Comparison of ENCODE assay signal across 1 mouse cellular context in genomic region chr6:39369631-39370030, GRCm38 (mm10).
A peak's percentile ranks its signal among the peaks of the same experiment; 100 is the strongest.
TF ChIP-seq lines count a peak whose summit lies in the region.

No protein-coding gene starts in this region.

TF ChIP-seq in MEL, 35 proteins besides CTCF, POLR2A, EP300 and RAD21:
- no peak for TF ChIP-seq NRF1 (IDR thresholded peaks at IDR 0.05; ENCODE audit: insufficient read depth, low read depth, low read length, poor library complexity, severe bottlenecking)
- no peak for TF ChIP-seq E2F4 (IDR thresholded peaks at IDR 0.05; ENCODE audit: borderline replicate concordance, low read depth, low read length)
- TF ChIP-seq BHLHE40 (IDR thresholded peaks at IDR 0.05; ENCODE audit: borderline replicate concordance, low read depth, low read length), result peak; percentile 24; the same call in 1 of the 2 replicates
